Mouse (Mus musculus) hindbrain, postnatal 0 days (tissue): ENCODE results near the gene Sos1. TPM values are rescaled to one million over a fixed set of nuclear protein-coding genes. Genes with fewer than 3 reads are reported as not detected.

ENCODE experiments used
- ATAC-seq: fragments of 200-750 bp; cut with Nextera tagmentation; 2 replicates; pipeline ENCODE4 v1.8.0; 2017; ENCODE audit warnings: mild to moderate bottlenecking, moderate TSS enrichment, moderate library complexity
- DNase-seq: peaks from one replicate; pipeline ENCODE4 v3.0.0-alpha.2; 2015; ENCODE audit warnings: low spot score
- H3K27ac ChIP-seq: fragments of 300-500 bp; sonication (generic); 2 replicates; pipeline ENCODE4 v1.5.1; 2014; ENCODE audit warnings: mild to moderate bottlenecking
- H3K27me3 ChIP-seq: fragments of 300-500 bp; sonication (generic); 2 replicates; pipeline ENCODE4 v1.6.1; 2014; ENCODE audit warnings: low read length, mixed read lengths; ENCODE audit not compliant: insufficient read depth
- H3K36me3 ChIP-seq: fragments of 300-500 bp; sonication (generic); 2 replicates; pipeline ENCODE4 v1.6.1; 2014; ENCODE audit warnings: low read length, mixed read lengths; ENCODE audit not compliant: insufficient read depth
- H3K4me1 ChIP-seq: fragments of 300-500 bp; sonication (generic); 2 replicates; pipeline ENCODE4 v1.6.1; 2014; ENCODE audit warnings: antibody characterized with exemption, low read length, mixed read lengths; ENCODE audit not compliant: insufficient read depth
- H3K4me2 ChIP-seq: fragments of 300-500 bp; sonication (generic); 2 replicates; pipeline ENCODE4 v1.6.1; 2014; ENCODE audit warnings: low read depth, mild to moderate bottlenecking, low read length, moderate library complexity, mixed read lengths
- H3K4me3 ChIP-seq: fragments of 300-500 bp; sonication (generic); 2 replicates; pipeline ENCODE4 v1.5.1; 2014; ENCODE audit warnings: low read length
- H3K9ac ChIP-seq: fragments of 300-500 bp; sonication (generic); replicated peaks from 2 replicates; pipeline ENCODE4 v1.6.1; 2014; ENCODE audit warnings: mild to moderate bottlenecking, low read length, moderate library complexity, mixed read lengths
- H3K9me3 ChIP-seq: fragments of 300-500 bp; sonication (generic); 2 replicates; pipeline ENCODE4 v1.6.1; 2016; ENCODE audit warnings: low read length, mixed read lengths
- CTCF ChIP-seq: IDR thresholded peaks from 2 replicates; pipeline ENCODE4 v1.5.1; 2016; ENCODE audit warnings: antibody characterized with exemption, control low read depth, low read depth
- WGBS: fragments of 180-500 bp; shearing (Covaris S2); extraction: QIAGEN DNeasy Blood & Tissue Kit; methylation state at CpG from one replicate; pipeline ENCODE4 v1.1.7; 2014; 5-methylcytosine and 5-hydroxymethylcytosine counted together
- polyA plus RNA-seq: library from polyadenylated mRNA; unstranded; fragments of >200 nt; fragmentation: Nextera tagmentation; extraction: Ambion mirVana; gene quantifications from 2 replicates; pipeline ENCODE4 v1.2.1, GENCODE M21; 2015
- total RNA-seq: library from RNA; depleted of rRNA; stranded (reverse); fragments of >200 nt; gene quantifications from 2 replicates; pipeline ENCODE4 v1.2.3, GENCODE M21; 2014

The Sos1 gene
- total and polyA plus RNA-seq, 2 experiments from 2014 or later: 6.8 to 21.5 TPM

GRCm38 (mm10) chr17:80493891-80494290 lies 13.6 kb upstream of the Sos1 start:
- WGBS: 86% methylated on average over 1 of the region's 1 CpGs
- no peak overlapping the region for H3K4me3 ChIP-seq
- no peak overlapping the region for H3K4me2 ChIP-seq
- no peaks in the 10 kb centered on the region for H3K36me3 ChIP-seq
- H3K27ac ChIP-seq: no peak overlapping the region
- DNase-seq: no peak
- H3K9me3 ChIP-seq: no peaks in the 10 kb centered on the region
- no peak for ATAC-seq
- TF ChIP-seq CTCF: no peak
- H3K9ac ChIP-seq: no peak overlapping the region
- H3K4me1 ChIP-seq: no peaks in the 10 kb centered on the region
- H3K27me3 ChIP-seq: no peaks in the 10 kb centered on the region

GRCm38 (mm10) chr17:80492811-80493210 lies 12.6 kb upstream of the Sos1 start:
- no peaks in the 10 kb centered on the region for H3K4me1 ChIP-seq
- no peak overlapping the region for H3K4me3 ChIP-seq
- no peaks in the 10 kb centered on the region for H3K27me3 ChIP-seq
- DNase-seq (no peak), ATAC-seq (no peak)
- H3K9me3 ChIP-seq: no peaks in the 10 kb centered on the region
- H3K4me2 ChIP-seq: no peak overlapping the region
- WGBS: 97% methylated on average over 4 of the region's 4 CpGs
- no peaks in the 10 kb centered on the region for H3K36me3 ChIP-seq
- no peak for TF ChIP-seq CTCF
- H3K9ac ChIP-seq: no peak overlapping the region
- H3K27ac ChIP-seq: no peak overlapping the region

GRCm38 (mm10) chr17:80492274-80492673 lies 12.0 kb upstream of the Sos1 start:
- Histone ChIP-seq H3K4me2 (no peak overlapping the region), H3K4me1 (no peaks in the 10 kb centered on the region), H3K9me3 (no peaks in the 10 kb centered on the region), H3K9ac (no peak overlapping the region), H3K36me3 (no peaks in the 10 kb centered on the region), H3K4me3 (no peak overlapping the region), H3K27ac (no peak overlapping the region), H3K27me3 (no peaks in the 10 kb centered on the region)
- WGBS: 93% methylated on average over 4 of the region's 4 CpGs
- DNase-seq: no peak
- ATAC-seq: no peak
- TF ChIP-seq CTCF: no peak

DNA sequence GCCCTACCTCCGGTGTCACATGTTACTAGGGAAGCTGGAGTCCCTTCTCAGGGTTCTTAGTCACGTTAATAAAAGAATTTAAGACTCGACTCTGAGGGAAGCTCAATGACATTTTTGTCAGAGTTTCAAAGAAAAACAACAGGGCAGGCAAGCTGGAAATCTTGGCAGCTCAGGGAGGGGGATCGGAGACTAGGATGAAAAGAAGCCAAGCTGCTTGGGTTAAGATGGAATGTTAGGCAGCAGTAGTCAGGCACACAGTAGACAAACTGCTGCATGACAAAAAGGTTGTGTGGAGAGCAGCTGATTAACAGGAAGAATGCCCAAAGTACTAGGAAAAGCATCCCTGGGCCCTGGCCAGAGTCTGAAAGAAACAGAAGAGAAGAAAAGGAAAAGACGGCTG lies 9.9 kb upstream of the Sos1 start:
- WGBS: 48% methylated on average over 5 of the region's 5 CpGs
- Histone ChIP-seq H3K27ac (no peak overlapping the region), H3K27me3 (no peaks in the 10 kb centered on the region), H3K9ac (no peak overlapping the region), H3K4me3 (no peak overlapping the region), H3K4me2 (no peak overlapping the region), H3K36me3 (no peaks in the 10 kb centered on the region), H3K4me1 (no peaks in the 10 kb centered on the region), H3K9me3 (no peaks in the 10 kb centered on the region)
- TF ChIP-seq CTCF: no peak
- ATAC-seq: no peak
- no peak for DNase-seq

- H3K9ac ChIP-seq: no peak overlapping the region
- no peaks in the 10 kb centered on the region for H3K36me3 ChIP-seq
- no peaks in the 10 kb centered on the region for H3K4me1 ChIP-seq
- no peak overlapping the region for H3K4me2 ChIP-seq
- no peak for TF ChIP-seq CTCF
- H3K27me3 ChIP-seq: no peaks in the 10 kb centered on the region
- no peak overlapping the region for H3K27ac ChIP-seq
- no peaks in the 10 kb centered on the region for H3K9me3 ChIP-seq
- H3K4me3 ChIP-seq: no peak overlapping the region
- WGBS: 49% methylated on average over 3 of the region's 3 CpGs
- DNase-seq: no peak
- no peak for ATAC-seq
These were observed 8.7 kb upstream of the Sos1 start for GRCm38 (mm10) chr17:80488918-80489317.

GRCm38 (mm10) chr17:80485160-80485559 lies 4.9 kb upstream of the Sos1 start:
- Histone ChIP-seq H3K4me3 (no peak overlapping the region), H3K4me2 (no peak overlapping the region), H3K4me1 (0 out of 2 replicates have a peak, but pooled peaks cover 6% of the 10 kb centered on the region), H3K9ac (no peak overlapping the region), H3K9me3 (no peaks in the 10 kb centered on the region), H3K27me3 (no peaks in the 10 kb centered on the region), H3K36me3 (no peaks in the 10 kb centered on the region), H3K27ac (no peak overlapping the region)
- 88% methylated on average over 5 of the region's 5 CpGs for WGBS
- ATAC-seq: no peak
- TF ChIP-seq CTCF: no peak
- DNase-seq: no peak

DNA sequence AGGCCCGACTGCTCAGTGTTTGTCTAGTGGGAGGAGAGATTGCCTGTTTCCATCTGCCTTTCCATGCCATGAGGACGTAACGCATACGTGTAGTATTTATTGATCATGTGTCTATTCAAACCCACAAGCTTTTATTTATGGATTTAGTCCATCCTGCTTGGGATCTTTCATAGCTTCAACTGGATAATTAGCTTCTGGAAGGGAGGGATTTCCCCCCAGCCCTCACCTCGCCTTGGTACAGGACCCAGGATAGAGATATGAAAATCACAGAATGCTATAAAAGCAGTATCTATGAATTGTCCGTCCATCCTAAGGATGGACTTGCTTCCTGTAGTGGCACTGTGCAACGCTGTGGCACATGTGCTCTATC lies 587 bp upstream of the Sos1 start:
- ATAC-seq: no peak

More for the DNA sequence above, 587 bp upstream of the Sos1 start:
- Histone ChIP-seq H3K9ac (peak overlapping the region; percentile 97; the same call in 1 of the 2 replicates), H3K4me2 (peak overlapping the region; percentile 66), H3K27me3 (no peaks in the 10 kb centered on the region), H3K9me3 (no peaks in the 10 kb centered on the region), H3K36me3 (no peaks in the 10 kb centered on the region), H3K27ac (peak overlapping the region; percentile 98), H3K4me3 (peak overlapping the region; percentile 96), H3K4me1 (peaks cover 13% of the 10 kb centered on the region; the same call in 1 of the 2 replicates)
- 24% methylated on average over 7 of the region's 7 CpGs for WGBS
- no peak for TF ChIP-seq CTCF
- DNase-seq: peak; percentile 27
